Mouse (Mus musculus) limb, embryonic 10.5 days (tissue): ENCODE data around the gene Nrxn3. TPM values are rescaled to one million over a fixed set of nuclear protein-coding genes. Genes with fewer than 3 reads are reported as not detected.
A peak's percentile ranks its signal among the peaks of the same experiment; 100 is the strongest.

Source experiments
- DNase-seq: peaks from one replicate; pipeline ENCODE4 v3.0.0-alpha.2; 2017; ENCODE audit warnings: low spot score
- H3K27ac ChIP-seq: fragments of 300-500 bp; sonication (generic); 2 replicates; pipeline ENCODE4 v1.5.1; 2016; ENCODE audit warnings: mild to moderate bottlenecking
- H3K27me3 ChIP-seq: fragments of 300-500 bp; sonication (generic); 2 replicates; pipeline ENCODE4 v1.6.1; 2016; ENCODE audit warnings: low read depth, mild to moderate bottlenecking; ENCODE audit not compliant: poor library complexity, severe bottlenecking
- H3K36me3 ChIP-seq: fragments of 300-500 bp; sonication (generic); 2 replicates; pipeline ENCODE4 v1.6.1; 2016; ENCODE audit warnings: mild to moderate bottlenecking, moderate library complexity
- H3K4me1 ChIP-seq: fragments of 300-500 bp; sonication (generic); 2 replicates; pipeline ENCODE4 v1.6.1; 2016
- H3K4me3 ChIP-seq: fragments of 300-500 bp; sonication (generic); 2 replicates; pipeline ENCODE4 v1.5.1; 2016; ENCODE audit warnings: mild to moderate bottlenecking, moderate library complexity
- H3K9me3 ChIP-seq: fragments of 300-500 bp; sonication (generic); replicated peaks from 2 replicates; pipeline ENCODE4 v1.6.1; 2016; ENCODE audit warnings: mild to moderate bottlenecking
- WGBS: fragments of 180-500 bp; shearing (Covaris S2); methylation state at CpG from one replicate; pipeline ENCODE4 v1.1.7; 2016; 5-methylcytosine and 5-hydroxymethylcytosine counted together
- polyA plus RNA-seq: library from polyadenylated mRNA; unstranded; fragments of >200 nt; fragmentation: Nextera tagmentation; extraction: Ambion mirVana; gene quantifications from 2 replicates; pipeline ENCODE4 v1.2.1, GENCODE M21; 2016

The Nrxn3 gene
- polyA plus RNA-seq, 1 experiment from 2014 or later: 0.48 TPM

DNA sequence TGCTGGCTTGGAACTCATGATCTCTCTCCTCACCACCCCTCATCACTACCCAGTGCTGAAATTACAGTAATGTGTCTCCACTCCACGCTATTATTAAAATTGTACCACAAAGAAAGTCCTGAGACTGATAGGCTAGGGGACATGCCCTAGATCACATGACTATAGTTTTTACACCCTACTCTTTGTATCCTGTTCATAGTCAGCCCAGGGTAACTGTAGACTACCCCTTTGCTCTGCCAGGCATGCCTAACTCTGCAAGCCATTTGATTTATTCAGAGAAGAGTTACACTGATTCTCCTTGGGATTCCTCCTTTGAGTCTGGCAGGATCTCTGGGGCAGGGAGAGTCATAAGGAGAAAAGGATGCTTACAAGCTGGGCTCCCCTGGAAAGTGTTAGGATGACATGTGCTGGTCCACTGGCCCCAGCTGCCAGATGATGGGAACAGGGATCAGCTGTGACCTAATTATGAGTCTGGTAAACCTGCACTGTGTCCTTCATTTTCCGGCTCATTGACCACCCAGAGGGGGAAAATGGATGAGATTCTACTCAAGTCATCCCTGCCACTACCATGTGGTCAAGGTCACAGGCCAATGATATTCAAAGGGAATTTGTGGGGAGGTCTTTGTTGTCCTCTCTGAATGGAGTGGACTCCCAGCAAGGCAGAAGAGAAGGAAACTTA, 318.9 kb downstream of the Nrxn3 start:
- Histone ChIP-seq H3K27me3 (no peaks in the 10 kb centered on the region), H3K36me3 (no peaks in the 10 kb centered on the region), H3K4me3 (no peak overlapping the region), H3K27ac (no peak overlapping the region), H3K9me3 (no peaks in the 10 kb centered on the region), H3K4me1 (no peaks in the 10 kb centered on the region)
- no peak for DNase-seq
- 79% methylated on average over 2 of the region's 2 CpGs for WGBS

DNA sequence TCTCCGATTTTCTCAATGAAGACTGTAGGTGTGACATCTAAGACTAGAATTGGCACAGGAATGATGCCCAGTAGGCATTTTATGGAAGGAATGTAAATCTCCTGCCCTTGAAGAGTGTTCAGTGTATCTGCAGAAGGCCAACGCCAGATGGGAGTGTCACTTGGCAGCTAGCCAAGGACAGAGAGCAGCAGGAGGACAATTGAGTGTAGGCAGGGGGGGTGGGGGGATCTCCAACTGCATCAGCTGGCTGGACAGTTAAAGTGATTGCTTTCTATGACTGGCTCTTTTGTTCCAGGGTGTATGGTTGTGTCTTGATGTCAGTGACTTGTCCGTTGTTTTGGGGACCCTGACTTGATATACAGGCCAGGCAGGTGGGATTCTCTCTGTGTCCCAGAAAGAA, 326.6 kb downstream of the Nrxn3 start:
- 69% methylated on average over 3 of the region's 3 CpGs for WGBS
- no peak overlapping the region for H3K27ac ChIP-seq
- no peak for DNase-seq
- no peaks in the 10 kb centered on the region for H3K27me3 ChIP-seq
- no peak overlapping the region for H3K4me3 ChIP-seq
- no peaks in the 10 kb centered on the region for H3K4me1 ChIP-seq
- H3K36me3 ChIP-seq: no peaks in the 10 kb centered on the region
- H3K9me3 ChIP-seq: no peaks in the 10 kb centered on the region

DNA sequence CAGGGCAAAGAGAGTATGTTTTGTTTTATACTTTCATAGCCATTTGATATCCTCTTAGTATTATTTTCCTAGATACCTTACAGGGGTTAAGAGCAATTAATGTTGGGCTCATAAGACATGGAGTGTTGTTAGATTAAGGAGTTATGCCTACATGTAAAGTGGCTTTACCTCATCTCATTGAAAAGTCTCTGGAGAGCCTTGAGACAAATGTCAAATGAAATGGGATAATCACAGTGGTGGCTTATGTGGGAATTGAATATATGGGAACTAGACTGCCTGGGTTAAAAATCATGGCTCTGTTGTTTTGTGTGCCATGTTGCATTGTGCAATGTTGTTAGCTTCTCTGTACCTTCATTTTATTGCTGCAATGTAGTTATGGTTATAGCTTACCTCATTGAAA, 327.0 kb downstream of the Nrxn3 start:
- Histone ChIP-seq H3K4me1 (no peaks in the 10 kb centered on the region), H3K27ac (no peak overlapping the region), H3K9me3 (no peaks in the 10 kb centered on the region), H3K36me3 (no peaks in the 10 kb centered on the region), H3K4me3 (no peak overlapping the region), H3K27me3 (no peaks in the 10 kb centered on the region)
- DNase-seq: no peak

DNA sequence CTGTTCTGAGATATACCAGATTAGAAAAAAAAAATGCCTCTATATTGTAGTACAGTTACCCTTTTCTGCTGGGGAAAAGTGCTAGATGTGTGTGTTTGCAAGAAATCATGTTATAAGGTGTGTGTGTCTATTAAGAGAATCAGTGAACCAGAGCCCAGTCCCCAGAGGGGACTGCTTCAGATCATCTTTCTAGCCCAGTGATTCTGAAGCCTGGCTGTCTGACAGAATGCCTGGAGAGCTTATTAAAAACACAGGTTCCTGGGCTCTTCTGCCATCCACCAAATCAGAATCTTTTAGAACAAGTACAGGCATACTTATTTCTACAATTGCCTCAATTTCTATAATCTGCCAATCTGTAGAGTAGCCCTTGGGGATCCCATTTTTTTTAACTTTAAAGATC, 349.8 kb downstream of the Nrxn3 start:
- Histone ChIP-seq H3K4me1 (no peaks in the 10 kb centered on the region), H3K27me3 (no peaks in the 10 kb centered on the region), H3K9me3 (no peaks in the 10 kb centered on the region), H3K27ac (no peak overlapping the region), H3K36me3 (no peaks in the 10 kb centered on the region), H3K4me3 (no peak overlapping the region)
- no peak for DNase-seq

DNA sequence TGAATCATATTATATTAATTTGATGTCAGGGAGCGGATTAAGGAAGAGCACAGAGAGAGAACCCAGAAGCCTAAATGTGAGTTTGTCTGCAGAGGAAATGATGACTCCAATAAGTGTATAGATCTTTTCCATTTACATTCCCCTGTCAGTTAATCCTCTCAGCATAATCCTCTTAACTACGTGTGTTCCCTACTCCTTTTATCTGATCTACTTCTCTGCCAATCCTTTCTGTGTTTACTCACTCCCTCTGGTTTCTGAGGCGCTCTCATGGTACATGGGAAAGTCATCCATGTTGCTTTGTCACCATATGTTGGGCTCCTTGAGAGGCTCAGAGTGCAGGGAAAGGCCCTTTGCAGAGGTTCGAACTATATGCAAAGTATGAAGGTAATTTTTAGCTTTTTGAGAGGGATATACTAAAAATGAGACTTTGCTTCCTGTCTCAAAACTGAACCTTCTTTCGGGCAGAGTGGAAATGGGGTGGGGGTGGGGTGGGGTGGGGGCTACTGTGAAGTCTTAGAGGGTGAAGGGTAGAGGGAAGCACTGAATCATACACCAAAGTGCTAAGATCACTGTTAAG, 350.6 kb downstream of the Nrxn3 start:
- no peaks in the 10 kb centered on the region for H3K36me3 ChIP-seq
- H3K27ac ChIP-seq: no peak overlapping the region
- no peak overlapping the region for H3K4me3 ChIP-seq
- 82% methylated on average over 5 of the region's 5 CpGs for whole genome bisulfite sequencing
- no peak for DNase-seq
- no peaks in the 10 kb centered on the region for H3K4me1 ChIP-seq
- no peaks in the 10 kb centered on the region for H3K27me3 ChIP-seq
- H3K9me3 ChIP-seq: no peaks in the 10 kb centered on the region

DNA sequence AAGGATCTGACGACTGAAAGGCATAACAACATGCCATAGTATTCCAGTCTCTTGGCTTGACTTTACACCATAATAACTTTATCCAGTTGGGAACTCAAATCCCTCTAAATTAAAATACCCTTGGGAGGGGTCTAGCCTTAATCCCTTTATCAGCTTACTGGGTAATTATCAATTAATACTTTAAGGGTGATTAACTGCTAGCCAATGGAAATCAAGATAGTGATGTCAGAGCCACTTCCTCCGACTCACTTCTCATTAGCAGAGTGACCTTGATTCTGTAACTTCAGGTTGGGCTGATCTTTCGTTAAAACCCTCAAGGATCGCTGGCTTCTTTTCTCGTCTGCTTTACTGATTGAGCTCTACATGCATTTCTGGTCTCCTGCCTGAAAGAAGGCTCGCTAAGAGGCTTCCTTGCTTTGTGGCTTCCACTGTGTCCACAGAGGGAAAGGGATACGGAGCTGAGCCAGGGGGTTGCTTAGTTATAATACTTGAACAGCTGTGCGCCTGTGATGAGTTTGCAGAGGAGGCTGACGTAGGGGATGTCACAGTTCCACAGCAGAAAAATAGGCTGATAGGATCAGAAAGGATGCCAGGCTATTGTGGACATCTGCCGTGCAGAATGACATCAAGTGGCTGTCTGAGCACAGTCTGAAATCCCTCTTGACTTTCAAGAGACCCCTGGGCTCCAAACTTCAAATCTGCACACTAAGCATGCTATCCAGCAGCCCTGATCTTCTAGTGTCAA, 352.0 kb downstream of the Nrxn3 start:
- no peak for DNase-seq
- Histone ChIP-seq H3K27me3 (no peaks in the 10 kb centered on the region), H3K9me3 (no peaks in the 10 kb centered on the region), H3K27ac (no peak overlapping the region), H3K4me1 (no peaks in the 10 kb centered on the region), H3K4me3 (no peak overlapping the region), H3K36me3 (no peaks in the 10 kb centered on the region)
- 74% methylated on average over 10 of the region's 10 CpGs for WGBS

DNA sequence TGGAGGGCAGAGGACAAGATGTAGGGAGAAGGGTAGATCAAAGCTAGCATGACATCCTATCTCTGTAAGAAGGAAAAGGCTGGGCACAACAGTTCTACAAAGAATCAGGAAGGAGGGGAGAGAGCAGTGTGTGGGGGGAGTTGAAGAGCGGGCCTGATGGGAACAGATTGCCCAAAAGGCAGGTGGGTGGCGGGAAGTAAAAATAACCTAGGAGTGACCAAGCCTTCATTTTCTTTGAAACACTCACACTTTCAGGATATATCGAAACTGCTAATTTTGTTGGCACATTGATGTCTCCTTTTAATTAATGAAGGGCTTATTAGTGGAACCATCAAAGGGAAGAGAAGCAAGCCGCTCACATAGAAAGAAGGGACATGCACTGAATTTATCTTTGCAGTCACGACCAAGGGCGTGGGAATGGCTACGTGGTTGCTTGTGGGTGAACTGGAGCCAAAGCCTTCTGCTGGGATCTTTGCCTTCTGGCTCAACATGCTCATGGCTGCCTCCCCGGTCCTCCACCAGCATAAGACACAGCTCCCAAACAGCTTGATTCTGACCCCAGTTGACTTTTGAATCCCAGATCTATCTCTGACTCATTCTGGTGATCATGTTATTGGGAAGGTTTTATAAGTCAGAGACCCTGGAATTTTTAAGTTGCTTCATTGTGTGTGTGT, 371.3 kb downstream of the Nrxn3 start:
- no peak overlapping the region for H3K4me3 ChIP-seq
- no peaks in the 10 kb centered on the region for H3K4me1 ChIP-seq
- 89% methylated on average over 8 of the region's 8 CpGs for WGBS
- no peaks in the 10 kb centered on the region for H3K27me3 ChIP-seq
- H3K9me3 ChIP-seq: no peaks in the 10 kb centered on the region
- no peak for DNase-seq
- no peak overlapping the region for H3K27ac ChIP-seq
- H3K36me3 ChIP-seq: no peaks in the 10 kb centered on the region

DNA sequence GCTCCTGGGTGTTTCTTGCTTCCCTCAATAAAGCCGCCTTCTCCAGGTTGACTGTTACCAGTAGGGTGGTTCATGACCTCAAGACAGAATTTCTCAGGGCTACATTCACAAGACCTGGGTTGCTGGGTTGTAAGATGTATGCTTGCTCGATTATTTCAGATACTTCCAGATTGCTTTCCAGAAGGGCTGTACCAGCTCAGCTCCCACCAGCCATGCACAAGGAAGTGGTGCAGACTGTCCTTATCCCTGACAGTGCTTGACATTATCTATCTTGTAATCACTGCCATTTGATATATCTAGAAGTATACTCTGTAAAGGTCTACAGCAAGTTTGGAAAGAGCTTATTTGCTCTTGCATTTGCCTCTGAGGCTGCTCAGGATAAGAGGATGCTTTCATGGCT, 374.9 kb downstream of the Nrxn3 start:
- Histone ChIP-seq H3K4me1 (no peaks in the 10 kb centered on the region), H3K27ac (no peak overlapping the region), H3K9me3 (no peaks in the 10 kb centered on the region), H3K4me3 (no peak overlapping the region), H3K27me3 (no peaks in the 10 kb centered on the region), H3K36me3 (no peaks in the 10 kb centered on the region)
- DNase-seq: no peak
- WGBS: 84% methylated on average over 2 of the region's 2 CpGs

DNA sequence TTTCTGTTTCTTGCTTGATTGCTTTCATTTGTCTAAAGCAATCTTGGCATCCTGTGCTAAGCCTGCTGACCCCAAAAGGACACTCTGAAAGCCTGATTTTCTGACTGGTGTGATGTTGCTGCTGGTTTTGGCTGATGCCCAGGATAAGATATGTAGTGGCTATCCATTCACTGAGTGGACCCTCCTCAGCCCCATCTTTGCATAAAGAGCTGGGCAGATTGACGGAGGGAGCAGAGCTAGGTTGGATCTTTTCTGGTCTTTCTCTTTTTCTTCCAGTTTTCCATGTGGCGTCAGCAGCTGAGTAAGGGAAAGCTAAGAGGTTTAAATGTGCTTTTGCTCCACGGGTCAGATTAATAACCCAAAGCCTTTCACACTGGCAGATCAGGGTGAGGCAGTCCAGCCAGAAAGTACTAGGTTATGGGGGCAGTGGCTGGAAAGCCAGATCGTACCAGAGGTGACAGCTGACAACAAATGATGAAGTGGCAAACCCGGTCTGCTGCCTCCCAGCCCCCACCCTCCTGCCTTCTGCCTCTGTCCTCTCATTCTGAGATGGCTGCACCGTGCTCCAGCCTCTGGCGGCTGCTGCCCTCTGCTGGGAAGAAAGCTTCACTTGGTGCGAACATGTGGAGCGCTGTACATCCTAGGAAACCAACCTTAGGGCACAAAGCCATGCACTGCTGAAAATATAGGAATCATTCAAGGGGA, 383.5 kb downstream of the Nrxn3 start:
- Histone ChIP-seq H3K27me3 (no peaks in the 10 kb centered on the region), H3K4me3 (no peak overlapping the region), H3K9me3 (no peaks in the 10 kb centered on the region), H3K27ac (no peak overlapping the region), H3K36me3 (no peaks in the 10 kb centered on the region), H3K4me1 (peaks cover 4% of the 10 kb centered on the region; the same call in 1 of the 2 replicates)
- 17% methylated on average over 9 of the region's 9 CpGs for WGBS
- DNase-seq: peak; percentile 71

DNA sequence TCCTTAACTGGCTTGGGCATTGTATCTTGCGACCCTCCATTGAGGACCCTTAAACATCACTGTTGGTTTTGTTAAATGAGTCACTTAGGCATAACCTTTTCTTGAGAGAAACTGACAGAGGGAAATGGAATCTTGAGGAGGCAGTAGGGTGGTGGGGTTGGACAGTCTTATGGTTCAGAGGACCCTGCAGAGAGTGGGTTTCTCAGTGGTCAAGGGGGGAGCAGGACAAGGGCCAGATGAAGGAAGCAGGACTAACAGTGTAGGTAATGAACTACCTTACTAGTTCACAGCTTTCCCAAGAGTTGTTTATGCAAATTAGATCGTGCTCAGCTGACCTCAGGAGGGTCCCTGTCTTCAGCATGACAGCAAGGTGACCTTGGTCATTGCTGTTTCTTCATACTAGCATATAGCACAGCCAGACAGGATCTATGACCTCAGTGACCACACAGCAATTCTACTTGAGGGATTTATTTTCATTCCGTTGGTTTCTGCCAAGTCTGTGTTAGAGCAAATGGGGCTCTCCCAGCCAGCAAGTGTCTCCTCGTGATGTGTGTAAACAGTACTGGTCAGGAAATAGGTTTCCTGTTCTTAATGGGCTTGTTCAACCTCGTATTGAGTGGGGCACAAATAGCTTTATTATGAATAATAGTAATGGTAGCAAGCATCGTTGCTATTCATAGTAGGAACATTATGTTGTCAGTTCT, 384.4 kb downstream of the Nrxn3 start:
- 72% methylated on average over 6 of the region's 6 CpGs for WGBS
- H3K4me3 ChIP-seq: no peak overlapping the region
- no peaks in the 10 kb centered on the region for H3K9me3 ChIP-seq
- no peaks in the 10 kb centered on the region for H3K27me3 ChIP-seq
- H3K4me1 ChIP-seq: peaks cover 4% of the 10 kb centered on the region; the same call in 1 of the 2 replicates
- DNase-seq: no peak
- H3K27ac ChIP-seq: no peak overlapping the region
- no peaks in the 10 kb centered on the region for H3K36me3 ChIP-seq

DNA sequence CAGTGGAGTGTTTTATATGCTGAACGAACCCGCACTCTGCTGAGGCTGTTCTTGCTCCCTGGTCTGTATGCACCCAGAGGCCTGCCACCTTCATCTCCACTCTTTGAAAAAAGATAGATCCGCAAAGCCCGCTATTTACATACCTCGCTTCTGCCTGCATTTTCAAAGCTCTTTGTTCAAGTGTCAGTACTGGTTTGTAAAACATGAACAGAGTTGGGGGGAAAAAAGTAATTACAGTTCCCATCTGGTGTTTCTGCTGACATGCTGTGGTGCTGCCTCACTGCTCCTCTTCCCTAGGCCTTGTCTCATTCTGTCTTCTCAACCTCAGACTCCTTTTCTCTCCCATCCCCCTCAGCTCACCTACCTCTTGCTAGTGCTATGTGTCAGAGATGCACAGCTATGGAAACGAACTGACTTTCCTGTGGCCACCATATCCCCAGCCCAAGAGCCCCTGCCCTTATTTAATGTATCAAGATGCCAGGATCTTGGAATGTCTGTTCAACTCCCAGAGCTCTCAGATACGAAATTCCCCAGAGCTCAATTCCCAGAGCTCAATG, 387.2 kb downstream of the Nrxn3 start:
- 86% methylated on average over 7 of the region's 7 CpGs for WGBS

DNA sequence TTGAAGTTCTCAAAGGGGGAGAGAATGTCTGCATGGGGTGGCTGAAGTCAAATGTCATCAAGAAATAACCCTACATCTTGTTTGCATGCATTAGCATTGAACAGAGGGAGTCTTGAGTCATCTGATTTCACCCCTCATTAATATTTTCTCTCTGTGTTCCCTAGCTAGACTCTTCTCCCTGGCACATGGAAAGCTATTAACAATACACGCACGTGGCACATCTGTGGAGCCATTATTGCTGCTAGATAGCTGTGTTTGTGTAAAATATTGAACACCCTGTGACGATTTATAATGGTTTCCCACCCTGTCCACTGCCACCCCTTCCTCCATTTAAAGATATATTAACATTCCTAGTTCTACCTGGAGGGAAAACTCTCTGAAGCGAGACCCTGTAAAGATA, 405.9 kb downstream of the Nrxn3 start:
- H3K9me3 ChIP-seq: no peaks in the 10 kb centered on the region
- no peaks in the 10 kb centered on the region for H3K27me3 ChIP-seq
- DNase-seq: no peak
- no peak overlapping the region for H3K4me3 ChIP-seq
- no peaks in the 10 kb centered on the region for H3K36me3 ChIP-seq
- H3K27ac ChIP-seq: no peak overlapping the region
- H3K4me1 ChIP-seq: no peaks in the 10 kb centered on the region
- 80% methylated on average over 4 of the region's 4 CpGs for WGBS

More for the DNA sequence above, 387.2 kb downstream of the Nrxn3 start:
- Histone ChIP-seq H3K27ac (no peak overlapping the region), H3K36me3 (no peaks in the 10 kb centered on the region), H3K27me3 (no peaks in the 10 kb centered on the region), H3K4me1 (peaks cover 4% of the 10 kb centered on the region; the same call in 1 of the 2 replicates), H3K4me3 (no peak overlapping the region), H3K9me3 (no peaks in the 10 kb centered on the region)
- no peak for DNase-seq
